Mouse (Mus musculus) liver, embryonic 16.5 days (tissue): ENCODE data around the gene Ndufc1. TPM values are rescaled to one million over a fixed set of nuclear protein-coding genes. Genes with fewer than 3 reads are reported as not detected.
"Not testable (repeated sequence)": the region's sequence is repeated elsewhere in the genome, so short reads cannot be mapped to it uniquely, and the experiment has no call there.

Experiments used
- ATAC-seq: fragments of 200-750 bp; cut with Nextera tagmentation; 2 replicates; pipeline ENCODE4 v1.8.0; 2017; ENCODE audit warnings: low read depth, mild to moderate bottlenecking, moderate number of reproducible peaks, moderate library complexity
- H3K27ac ChIP-seq: fragments of 300-500 bp; sonication (generic); 2 replicates; pipeline ENCODE4 v1.5.1; 2014; ENCODE audit warnings: mild to moderate bottlenecking, low read length
- H3K27me3 ChIP-seq: fragments of 300-500 bp; sonication (generic); 2 replicates; pipeline ENCODE4 v1.6.1; 2014; ENCODE audit warnings: low read depth, low read length, mixed read lengths; ENCODE audit not compliant: control insufficient read depth, insufficient read depth
- H3K36me3 ChIP-seq: fragments of 300-500 bp; sonication (generic); 2 replicates; pipeline ENCODE4 v1.6.1; 2014; ENCODE audit warnings: mild to moderate bottlenecking; ENCODE audit not compliant: control insufficient read depth, insufficient read depth
- H3K4me1 ChIP-seq: fragments of 300-500 bp; sonication (generic); 2 replicates; pipeline ENCODE4 v1.6.1; 2014; ENCODE audit warnings: low read depth, low read length, mixed read lengths; ENCODE audit not compliant: control insufficient read depth
- H3K4me2 ChIP-seq: fragments of 300-500 bp; sonication (generic); 2 replicates; pipeline ENCODE4 v1.6.1; 2014; ENCODE audit warnings: low read depth, low read length, mixed read lengths
- H3K4me3 ChIP-seq: fragments of 300-500 bp; sonication (generic); 2 replicates; pipeline ENCODE4 v1.5.1; 2014; ENCODE audit warnings: low read depth, mild to moderate bottlenecking, low read length
- H3K9ac ChIP-seq: fragments of 300-500 bp; sonication (generic); 2 replicates; pipeline ENCODE4 v1.6.1; 2014; ENCODE audit warnings: low read depth, low read length
- H3K9me3 ChIP-seq: fragments of 300-500 bp; sonication (generic); replicated peaks from 2 replicates; pipeline ENCODE4 v1.6.1; 2016; ENCODE audit warnings: low read length; ENCODE audit not compliant: control insufficient read depth
- WGBS: fragments of 180-500 bp; shearing (Covaris S2); extraction: QIAGEN DNeasy Blood & Tissue Kit; methylation state at CpG from one replicate; pipeline ENCODE4 v1.1.7; 2014; ENCODE audit not compliant: insufficient replicate concordance; 5-methylcytosine and 5-hydroxymethylcytosine counted together
- polyA plus RNA-seq: library from polyadenylated mRNA; unstranded; fragments of >200 nt; fragmentation: Nextera tagmentation; extraction: Ambion mirVana; gene quantifications from 2 replicates; pipeline ENCODE4 v1.2.1, GENCODE M21; 2015

Gene Ndufc1
- polyA plus RNA-seq: 397 and 419 TPM in 2 replicates

- peak within 1 kb of the TSS; percentile 92 for H3K9ac ChIP-seq
- peak within 1 kb of the TSS; percentile 67 for H3K4me2 ChIP-seq
- peak; percentile 89 for ATAC-seq
- H3K27ac ChIP-seq: peak within 1 kb of the TSS; percentile 84
- H3K36me3 ChIP-seq: peaks cover 7% of the 10 kb centered on the region
- H3K9me3 ChIP-seq: no peaks in the 10 kb centered on the region
- 0% methylated on average over 40 of the region's 40 CpGs for WGBS
- no peaks in the 10 kb centered on the region for H3K27me3 ChIP-seq
- H3K4me3 ChIP-seq: peak within 1 kb of the TSS; percentile 89
- peaks cover 18% of the 10 kb centered on the region for H3K4me1 ChIP-seq
Observed at GRCm38 (mm10) chr3:51408561-51409183, at the start of gene Ndufc1. Ndufc1 (minus strand) TSS chr3:51408988.

GRCm38 (mm10) chr3:51434871-51435595, 26.2 kb upstream of the Ndufc1 start:
- Histone ChIP-seq H3K27ac (no peak overlapping the region), H3K9me3 (no peaks in the 10 kb centered on the region), H3K4me3 (no peak overlapping the region), H3K27me3 (no peaks in the 10 kb centered on the region), H3K9ac (no peak overlapping the region), H3K4me2 (no peak overlapping the region), H3K36me3 (peaks cover 6% of the 10 kb centered on the region; the same call in 1 of the 2 replicates), H3K4me1 (no peaks in the 10 kb centered on the region)
- no peak for ATAC-seq
- WGBS: 80% methylated on average over 3 of the region's 3 CpGs

GRCm38 (mm10) chr3:51434364-51434763, 25.6 kb upstream of the Ndufc1 start:
- 75% methylated on average over 5 of the region's 5 CpGs for WGBS
- H3K4me2 ChIP-seq, H3K9me3 ChIP-seq, H3K36me3 ChIP-seq, H3K27me3 ChIP-seq, H3K9ac ChIP-seq, H3K27ac ChIP-seq, H3K4me3 ChIP-seq, ATAC-seq, H3K4me1 ChIP-seq: not testable (repeated sequence)

DNA sequence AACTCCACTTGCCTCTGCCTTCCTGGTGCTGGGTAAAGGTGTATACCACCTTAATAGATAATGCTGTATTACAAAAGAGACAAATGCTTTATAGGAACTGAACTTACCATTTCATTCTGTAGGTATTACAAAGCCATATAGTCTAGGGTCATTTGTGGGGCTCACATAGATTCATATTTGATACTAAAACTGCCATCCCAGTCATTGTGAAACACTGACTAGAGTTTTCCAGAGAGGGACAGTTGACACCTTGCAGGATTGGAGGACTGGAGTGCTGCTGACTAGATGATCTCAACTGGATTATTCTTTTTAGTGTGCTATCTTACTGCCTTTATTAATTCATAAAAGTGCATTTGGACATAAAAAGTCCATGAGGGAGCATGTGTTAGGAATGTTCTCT, 16.6 kb upstream of the Ndufc1 start:
- no peak for ATAC-seq
- no peak overlapping the region for H3K4me3 ChIP-seq

DNA sequence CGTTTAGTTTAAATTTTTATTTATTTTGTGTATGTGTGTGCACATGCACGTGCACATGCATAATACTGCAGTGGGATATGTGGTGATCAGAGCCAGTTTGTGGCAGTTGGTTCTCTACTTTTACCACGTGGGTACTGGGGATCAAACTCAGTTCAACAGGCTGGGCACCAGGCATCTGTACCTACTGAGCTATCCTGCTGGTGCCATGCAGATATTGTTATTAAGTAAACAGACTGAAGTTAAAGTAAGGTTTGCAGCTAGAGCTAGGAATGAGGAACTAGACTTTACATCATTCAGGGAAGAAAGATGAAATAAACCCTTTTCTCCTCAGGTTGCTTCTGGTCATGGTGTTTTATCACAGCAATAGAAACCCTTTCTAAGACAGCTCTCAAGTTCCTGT, 13.1 kb upstream of the Ndufc1 start:
- Histone ChIP-seq H3K4me3 (no peak overlapping the region), H3K9me3 (no peaks in the 10 kb centered on the region), H3K4me1 (peaks cover 8% of the 10 kb centered on the region), H3K27ac (no peak overlapping the region), H3K4me2 (no peak overlapping the region), H3K9ac (no peak overlapping the region), H3K27me3 (no peaks in the 10 kb centered on the region), H3K36me3 (no peaks in the 10 kb centered on the region)
- no peak for ATAC-seq
- WGBS: 45% methylated on average over 3 of the region's 3 CpGs

More for the DNA sequence above, 16.6 kb upstream of the Ndufc1 start:
- Histone ChIP-seq H3K27ac (no peak overlapping the region), H3K4me2 (no peak overlapping the region), H3K36me3 (no peaks in the 10 kb centered on the region), H3K9ac (no peak overlapping the region), H3K4me1 (no peaks in the 10 kb centered on the region; the same call in 1 of the 2 replicates), H3K27me3 (no peaks in the 10 kb centered on the region), H3K9me3 (no peaks in the 10 kb centered on the region)

GRCm38 (mm10) chr3:51417966-51418365, 9.2 kb upstream of the Ndufc1 start:
- H3K4me3 ChIP-seq: peak overlapping the region; percentile 23
- WGBS: 46% methylated on average over 2 of the region's 2 CpGs

DNA sequence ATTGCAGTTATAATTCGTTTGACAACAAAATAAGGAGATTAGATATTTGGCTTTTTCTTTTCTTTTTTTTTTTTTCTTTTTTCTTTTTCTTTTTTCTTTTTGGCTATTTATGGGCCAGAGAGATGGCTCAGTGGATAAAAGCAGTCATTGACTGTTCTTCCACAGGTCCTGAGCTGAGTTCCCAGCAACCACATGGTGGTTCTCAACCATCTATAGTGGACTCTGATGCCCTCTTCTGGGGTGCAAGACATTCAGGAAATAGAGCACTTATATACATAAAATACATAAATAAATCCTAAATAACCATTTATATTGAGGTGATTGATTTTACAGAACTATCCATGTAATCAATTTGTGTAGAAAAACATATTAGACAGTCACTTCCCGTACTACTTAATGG, 8.7 kb upstream of the Ndufc1 start:
- Histone ChIP-seq H3K4me1 (peaks cover 26% of the 10 kb centered on the region), H3K27me3 (no peaks in the 10 kb centered on the region), H3K4me2 (peak overlapping the region; percentile 82), H3K27ac (no peak overlapping the region), H3K36me3 (no peaks in the 10 kb centered on the region), H3K9me3 (no peaks in the 10 kb centered on the region), H3K4me3 (peak overlapping the region; percentile 97), H3K9ac (no peak overlapping the region; the same call in 1 of the 2 replicates)
- no peak for ATAC-seq
- 42% methylated on average over 2 of the region's 2 CpGs for WGBS

More at GRCm38 (mm10) chr3:51417966-51418365, 9.2 kb upstream of the Ndufc1 start:
- no peaks in the 10 kb centered on the region for H3K27me3 ChIP-seq
- H3K9me3 ChIP-seq: no peaks in the 10 kb centered on the region
- H3K4me1 ChIP-seq: peaks cover 25% of the 10 kb centered on the region
- no peak for ATAC-seq
- peak overlapping the region; percentile 18; the same call in 1 of the 2 replicates for H3K9ac ChIP-seq
- peak overlapping the region; percentile 40; the same call in 1 of the 2 replicates for H3K27ac ChIP-seq
- peak overlapping the region; percentile 82 for H3K4me2 ChIP-seq
- no peaks in the 10 kb centered on the region for H3K36me3 ChIP-seq

- Histone ChIP-seq H3K9me3 (no peaks in the 10 kb centered on the region), H3K36me3 (no peaks in the 10 kb centered on the region), H3K4me1 (peaks cover 26% of the 10 kb centered on the region), H3K9ac (peak overlapping the region; percentile 97), H3K27ac (peak overlapping the region; percentile 96), H3K27me3 (no peaks in the 10 kb centered on the region), H3K4me2 (peak overlapping the region; percentile 82), H3K4me3 (peak overlapping the region; percentile 97)
- ATAC-seq: no peak
- 6% methylated on average over 8 of the region's 8 CpGs for WGBS
Observed at GRCm38 (mm10) chr3:51417135-51417458, 8.3 kb upstream of the Ndufc1 start.
